Mouse (Mus musculus): ENCODE results near the gene Erc2. TPM values are rescaled to one million over a fixed set of nuclear protein-coding genes. Genes with fewer than 3 reads are reported as not detected.

Erc2 gene
- polyA plus RNA-seq, 1 experiment from 2014 or later, result 3.1 TPM

- Histone ChIP-seq H3K9me3 (ENCODE audit: control insufficient read depth) (no peaks in the 10 kb centered on the region), H3K9ac (ENCODE audit: low read depth, low read length) (no peak overlapping the region), H3K4me3 (ENCODE audit: low read depth, low read length) (no peak overlapping the region), H3K27ac (ENCODE audit: low read depth, low read length) (no peak overlapping the region), H3K4me1 (replicated peaks; ENCODE audit: control insufficient read depth, insufficient read depth, low read length) (0 out of 2 replicates have a peak, but pooled peaks cover 3% of the 10 kb centered on the region), H3K27me3 (replicated peaks; ENCODE audit: control insufficient read depth, insufficient read depth, low read length) (no peaks in the 10 kb centered on the region), H3K4me2 (replicated peaks; ENCODE audit: low read depth) (no peak overlapping the region), H3K36me3 (ENCODE audit: control insufficient read depth, insufficient read depth) (no peaks in the 10 kb centered on the region)
- no peak for TF ChIP-seq CTCF (IDR thresholded peaks at IDR 0.05; ENCODE audit: low read depth)
- 72% methylated on average over 9 of the region's 9 CpGs for WGBS
- no peak for ATAC-seq
Measured at GRCm38 (mm10) chr14:28419188-28419587, 797.0 kb downstream of the Erc2 start.

DNA sequence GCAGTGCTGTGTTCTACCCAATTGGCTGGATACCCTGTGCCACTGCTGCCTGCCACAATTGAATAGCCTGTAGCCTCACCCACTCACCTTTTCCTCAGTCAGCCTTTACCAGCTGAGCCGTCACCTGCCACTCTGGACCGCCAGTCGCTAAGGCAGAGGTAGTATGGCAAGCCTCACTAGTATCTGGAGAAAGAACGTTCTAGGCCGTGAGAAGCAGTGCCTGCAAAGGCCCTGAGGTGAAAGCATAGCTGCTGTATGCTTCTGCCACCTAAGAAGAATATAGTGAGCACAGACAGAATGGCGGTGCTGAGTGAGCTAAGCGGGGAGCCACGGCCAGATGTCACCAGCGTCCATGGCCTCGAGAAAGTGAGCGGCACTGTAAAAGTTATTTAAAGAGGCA, 798.4 kb downstream of the Erc2 start:
- H3K4me3 ChIP-seq (ENCODE audit: low read depth, low read length), result no peak overlapping the region
- WGBS, result 92% methylated on average over 11 of the region's 11 CpGs
- H3K9me3 ChIP-seq (ENCODE audit: control insufficient read depth), result no peaks in the 10 kb centered on the region
- H3K4me2 ChIP-seq (replicated peaks; ENCODE audit: low read depth), result no peak overlapping the region
- no peak for ATAC-seq
- TF ChIP-seq CTCF (IDR thresholded peaks at IDR 0.05; ENCODE audit: low read depth), result no peak
- 0 out of 2 replicates have a peak, but pooled peaks cover 3% of the 10 kb centered on the region for H3K4me1 ChIP-seq (replicated peaks; ENCODE audit: control insufficient read depth, insufficient read depth, low read length)
- no peak overlapping the region for H3K27ac ChIP-seq (ENCODE audit: low read depth, low read length)
- H3K36me3 ChIP-seq (ENCODE audit: control insufficient read depth, insufficient read depth), result no peaks in the 10 kb centered on the region
- no peaks in the 10 kb centered on the region for H3K27me3 ChIP-seq (replicated peaks; ENCODE audit: control insufficient read depth, insufficient read depth, low read length)
- H3K9ac ChIP-seq (ENCODE audit: low read depth, low read length), result no peak overlapping the region

DNA sequence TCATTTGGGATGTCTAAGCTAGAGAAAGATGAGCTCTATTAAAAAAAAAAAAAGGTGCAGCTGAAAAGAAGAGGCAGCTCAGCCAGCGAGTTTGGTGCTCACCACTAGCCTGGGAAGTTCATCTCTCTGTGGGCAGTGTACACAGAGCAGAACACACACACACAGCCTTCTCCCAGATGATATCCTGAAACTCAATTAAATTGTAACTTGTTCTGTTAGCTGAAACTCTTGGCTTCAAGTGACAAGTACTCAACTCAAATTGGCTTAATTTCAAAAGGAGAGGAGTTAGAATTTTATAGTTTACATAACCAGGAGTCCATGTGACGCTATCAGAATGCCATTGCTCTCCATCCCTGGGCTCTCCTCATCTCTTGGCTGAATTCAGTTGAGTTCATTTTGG, 804.4 kb downstream of the Erc2 start:
- no peaks in the 10 kb centered on the region for H3K4me1 ChIP-seq (replicated peaks; ENCODE audit: control insufficient read depth, insufficient read depth, low read length)
- ATAC-seq, result no peak
- no peaks in the 10 kb centered on the region for H3K9me3 ChIP-seq (ENCODE audit: control insufficient read depth)
- H3K4me3 ChIP-seq (ENCODE audit: low read depth, low read length), result no peak overlapping the region
- no peaks in the 10 kb centered on the region for H3K27me3 ChIP-seq (replicated peaks; ENCODE audit: control insufficient read depth, insufficient read depth, low read length)
- no peak for TF ChIP-seq CTCF (IDR thresholded peaks at IDR 0.05; ENCODE audit: low read depth)
- H3K4me2 ChIP-seq (replicated peaks; ENCODE audit: low read depth), result no peak overlapping the region
- no peak overlapping the region for H3K9ac ChIP-seq (ENCODE audit: low read depth, low read length)
- no peak overlapping the region for H3K27ac ChIP-seq (ENCODE audit: low read depth, low read length)
- WGBS, result 69% methylated on average over 2 of the region's 2 CpGs
- no peaks in the 10 kb centered on the region for H3K36me3 ChIP-seq (ENCODE audit: control insufficient read depth, insufficient read depth)

- Histone ChIP-seq H3K27me3 (replicated peaks; ENCODE audit: control insufficient read depth, insufficient read depth, low read length) (no peaks in the 10 kb centered on the region), H3K27ac (ENCODE audit: low read depth, low read length) (no peak overlapping the region), H3K4me2 (replicated peaks; ENCODE audit: low read depth) (no peak overlapping the region), H3K4me1 (replicated peaks; ENCODE audit: control insufficient read depth, insufficient read depth, low read length) (no peaks in the 10 kb centered on the region), H3K9me3 (ENCODE audit: control insufficient read depth) (no peaks in the 10 kb centered on the region), H3K36me3 (ENCODE audit: control insufficient read depth, insufficient read depth) (no peaks in the 10 kb centered on the region), H3K4me3 (ENCODE audit: low read depth, low read length) (no peak overlapping the region), H3K9ac (ENCODE audit: low read depth, low read length) (no peak overlapping the region)
- no peak for ATAC-seq
- no peak for TF ChIP-seq CTCF (IDR thresholded peaks at IDR 0.05; ENCODE audit: low read depth)
- 80% methylated on average over 7 of the region's 7 CpGs for WGBS
Measured at GRCm38 (mm10) chr14:28431703-28432309, 809.6 kb downstream of the Erc2 start.

DNA sequence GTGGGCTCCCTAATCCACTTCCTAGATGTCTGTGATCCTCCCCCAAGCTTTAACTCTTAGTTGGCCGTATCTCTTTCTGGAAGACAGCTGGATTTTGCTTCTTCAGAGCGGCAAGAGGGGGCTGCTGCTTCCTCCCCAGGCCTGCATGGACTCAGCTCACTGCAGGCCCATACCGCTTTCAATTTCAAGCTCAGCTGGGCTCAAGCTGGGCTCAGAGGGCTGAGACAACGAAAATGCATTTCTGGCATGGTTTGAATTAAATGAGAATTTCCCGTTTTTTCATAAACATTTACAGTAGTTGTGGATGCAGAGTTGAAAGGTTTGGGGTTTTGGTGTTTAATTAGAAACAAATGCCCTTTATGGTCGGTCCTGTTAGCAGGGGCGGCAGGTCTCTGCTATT, 812.8 kb downstream of the Erc2 start:
- H3K4me3 ChIP-seq (ENCODE audit: low read depth, low read length), result no peak overlapping the region
- H3K4me2 ChIP-seq (replicated peaks; ENCODE audit: low read depth), result no peak overlapping the region
- no peak overlapping the region for H3K27ac ChIP-seq (ENCODE audit: low read depth, low read length)
- no peak overlapping the region for H3K9ac ChIP-seq (ENCODE audit: low read depth, low read length)
- H3K9me3 ChIP-seq (ENCODE audit: control insufficient read depth), result no peaks in the 10 kb centered on the region
- ATAC-seq, result no peak
- TF ChIP-seq CTCF (IDR thresholded peaks at IDR 0.05; ENCODE audit: low read depth), result no peak
- H3K27me3 ChIP-seq (replicated peaks; ENCODE audit: control insufficient read depth, insufficient read depth, low read length), result no peaks in the 10 kb centered on the region
- WGBS, result 63% methylated on average over 7 of the region's 7 CpGs
- no peaks in the 10 kb centered on the region for H3K4me1 ChIP-seq (replicated peaks; ENCODE audit: control insufficient read depth, insufficient read depth, low read length)
- no peaks in the 10 kb centered on the region for H3K36me3 ChIP-seq (ENCODE audit: control insufficient read depth, insufficient read depth)

GRCm38 (mm10) chr14:28439171-28439570, 816.9 kb downstream of the Erc2 start:
- H3K4me1 ChIP-seq (replicated peaks; ENCODE audit: control insufficient read depth, insufficient read depth, low read length), result no peaks in the 10 kb centered on the region
- TF ChIP-seq CTCF (IDR thresholded peaks at IDR 0.05; ENCODE audit: low read depth), result no peak
- no peak overlapping the region for H3K4me3 ChIP-seq (ENCODE audit: low read depth, low read length)
- no peaks in the 10 kb centered on the region for H3K27me3 ChIP-seq (replicated peaks; ENCODE audit: control insufficient read depth, insufficient read depth, low read length)
- 86% methylated on average over 6 of the region's 6 CpGs for WGBS
- no peaks in the 10 kb centered on the region for H3K9me3 ChIP-seq (ENCODE audit: control insufficient read depth)
- no peaks in the 10 kb centered on the region for H3K36me3 ChIP-seq (ENCODE audit: control insufficient read depth, insufficient read depth)
- no peak overlapping the region for H3K27ac ChIP-seq (ENCODE audit: low read depth, low read length)
- H3K9ac ChIP-seq (ENCODE audit: low read depth, low read length), result no peak overlapping the region
- no peak for ATAC-seq
- H3K4me2 ChIP-seq (replicated peaks; ENCODE audit: low read depth), result no peak overlapping the region
